Mouse (Mus musculus): Measurements from ENCODE around the gene Fam81b.
"Not testable (repeated sequence)": the region's sequence is repeated elsewhere in the genome, so short reads cannot be mapped to it uniquely, and the experiment has no call there.

The Fam81b gene

GRCm38 (mm10) chr13:76304637-76305122, at the start of gene Fam81b:
Gene Fam81b (minus strand): TSS chr13:76305072.
- no peak for DNase-seq (ENCODE audit: low spot score)

- not testable (repeated sequence) for DNase-seq (ENCODE audit: low spot score)
These were observed 41.1 kb upstream of the Fam81b start for GRCm38 (mm10) chr13:76345941-76346340.

- DNase-seq (ENCODE audit: low spot score): no peak
These were observed 13.8 kb upstream of the Fam81b start for GRCm38 (mm10) chr13:76318635-76319034.

GRCm38 (mm10) chr13:76311580-76311979, 6.7 kb upstream of the Fam81b start:
- no peak for DNase-seq (ENCODE audit: low spot score)

- no peak for DNase-seq (ENCODE audit: low spot score)
These were observed 3.9 kb upstream of the Fam81b start for GRCm38 (mm10) chr13:76308811-76309210.

- DNase-seq (ENCODE audit: low spot score): no peak
These were observed 938 bp upstream of the Fam81b start for GRCm38 (mm10) chr13:76305655-76306365.

GRCm38 (mm10) chr13:76305241-76305640, 369 bp upstream of the Fam81b start:
- DNase-seq (ENCODE audit: low spot score): no peak

GRCm38 (mm10) chr13:76304201-76304600, 671 bp downstream of the Fam81b start:
- DNase-seq (ENCODE audit: low spot score): no peak

- no peak for DNase-seq (ENCODE audit: low spot score)
These were observed 1.7 kb downstream of the Fam81b start for GRCm38 (mm10) chr13:76303160-76303559.

- no peak for DNase-seq (ENCODE audit: low spot score)
These were observed 2.8 kb downstream of the Fam81b start for GRCm38 (mm10) chr13:76302056-76302455.

GRCm38 (mm10) chr13:76292050-76292449, 12.8 kb downstream of the Fam81b start:
- no peak for DNase-seq (ENCODE audit: low spot score)

- DNase-seq (ENCODE audit: low spot score): no peak
These were observed 20.3 kb downstream of the Fam81b start for GRCm38 (mm10) chr13:76284597-76284996.

GRCm38 (mm10) chr13:76264361-76265026, 40.4 kb downstream of the Fam81b start:
- DNase-seq (ENCODE audit: low spot score): no peak

- no peak for DNase-seq (ENCODE audit: low spot score)
These were observed 46.1 kb downstream of the Fam81b start for GRCm38 (mm10) chr13:76258766-76259165.

GRCm38 (mm10) chr13:76256350-76256749, 48.5 kb downstream of the Fam81b start:
- DNase-seq (ENCODE audit: low spot score): no peak

GRCm38 (mm10) chr13:76250092-76250491, 54.8 kb downstream of the Fam81b start:
- no peak for DNase-seq (ENCODE audit: low spot score)

GRCm38 (mm10) chr13:76249066-76249465, 55.8 kb downstream of the Fam81b start:
- DNase-seq (ENCODE audit: low spot score): no peak

- DNase-seq (ENCODE audit: low spot score): no peak
These were observed 89.5 kb downstream of the Fam81b start for GRCm38 (mm10) chr13:76215397-76215796.

GRCm38 (mm10) chr13:76214928-76215327, 89.9 kb downstream of the Fam81b start:
- no peak for DNase-seq (ENCODE audit: low spot score)

GRCm38 (mm10) chr13:76199943-76200342, 104.9 kb downstream of the Fam81b start:
- no peak for DNase-seq (ENCODE audit: low spot score)

- no peak for DNase-seq (ENCODE audit: low spot score)
These were observed 107.5 kb downstream of the Fam81b start for GRCm38 (mm10) chr13:76197297-76197848.

GRCm38 (mm10) chr13:76195431-76196138, 109.3 kb downstream of the Fam81b start:
- DNase-seq (ENCODE audit: low spot score): no peak

Measured in urinary bladder, postnatal 10 days (tissue).